Mouse (Mus musculus): Measurements from ENCODE around the gene Kng1.

The Kng1 gene

DNA sequence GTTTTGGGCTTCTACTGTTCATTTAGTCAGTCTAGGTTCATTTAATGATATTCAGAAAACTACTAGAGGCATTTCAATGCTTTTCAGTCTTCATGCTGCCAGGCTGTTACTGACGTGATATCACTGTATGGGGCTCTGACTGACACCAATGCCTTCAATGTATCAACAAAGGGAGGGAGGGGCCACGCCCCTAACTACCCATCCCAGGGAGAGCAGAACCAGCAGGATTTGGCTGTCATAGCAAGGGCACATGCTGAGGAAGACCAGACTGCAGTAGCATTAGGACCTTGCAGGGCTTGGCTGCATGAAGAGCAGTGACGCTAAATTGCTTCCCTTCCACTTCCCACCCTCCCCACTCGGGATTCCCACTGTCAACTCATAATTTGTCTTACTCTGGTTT lies 59.5 kb downstream of the Kng1 start:
- DNase-seq = no peak

DNA sequence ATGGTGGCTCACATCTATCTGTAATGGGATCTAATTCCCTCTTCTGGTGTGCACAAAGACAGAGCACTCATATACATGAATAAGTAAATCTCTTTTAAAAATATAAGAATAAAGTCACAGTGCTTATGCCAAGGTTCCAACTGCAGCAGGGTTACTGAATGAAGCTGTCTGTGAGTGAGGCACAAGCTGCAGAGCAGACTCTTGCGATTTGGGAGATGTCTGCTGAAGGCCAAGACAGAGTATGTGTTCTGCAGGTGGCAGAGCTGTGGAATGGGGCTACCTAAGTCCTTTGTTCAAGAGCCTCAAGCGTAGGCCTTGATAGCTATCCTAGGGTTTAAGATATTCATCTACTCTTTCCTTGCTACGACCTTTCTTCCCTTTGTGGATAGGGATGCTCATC lies 64.8 kb downstream of the Kng1 start:
- no peak for DNase-seq

DNA sequence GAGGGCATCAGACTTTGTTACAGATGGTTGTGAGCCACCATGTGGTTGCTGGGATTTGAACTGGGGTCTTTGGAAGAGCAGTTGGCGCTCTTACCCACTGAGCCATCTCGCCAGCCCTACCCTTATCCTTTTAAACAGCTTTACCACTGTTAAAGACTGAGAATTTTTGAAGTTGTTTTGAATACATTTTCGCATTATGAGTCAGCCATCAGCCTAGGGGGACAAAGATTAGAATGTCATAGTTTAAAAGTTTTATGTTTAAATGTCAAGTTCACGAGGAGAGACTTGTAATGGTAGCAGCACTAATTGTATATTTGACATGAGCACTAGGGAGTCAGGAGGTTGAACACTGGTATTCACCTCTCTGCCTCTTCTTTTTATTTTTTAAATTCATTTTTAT lies 65.4 kb downstream of the Kng1 start:
- DNase-seq = no peak

DNA sequence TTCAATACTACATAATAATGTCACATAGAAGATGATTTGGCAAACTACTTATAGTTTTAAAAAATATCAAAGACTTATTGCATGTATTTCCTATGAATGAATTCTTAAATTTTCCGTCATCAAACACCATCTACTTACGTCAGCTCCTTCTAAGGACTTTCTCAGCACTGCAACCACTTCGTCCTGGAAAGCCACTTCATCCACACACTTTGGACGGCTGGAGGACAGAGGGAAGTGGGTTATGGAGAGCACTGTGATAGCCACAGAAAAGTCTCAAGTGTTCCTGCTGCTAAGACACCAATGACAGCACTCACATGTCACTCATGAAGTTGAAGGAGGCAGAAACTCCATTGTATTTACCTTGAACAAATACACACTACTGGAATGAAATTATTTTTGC lies 66.7 kb downstream of the Kng1 start:
- DNase-seq = no peak

DNA sequence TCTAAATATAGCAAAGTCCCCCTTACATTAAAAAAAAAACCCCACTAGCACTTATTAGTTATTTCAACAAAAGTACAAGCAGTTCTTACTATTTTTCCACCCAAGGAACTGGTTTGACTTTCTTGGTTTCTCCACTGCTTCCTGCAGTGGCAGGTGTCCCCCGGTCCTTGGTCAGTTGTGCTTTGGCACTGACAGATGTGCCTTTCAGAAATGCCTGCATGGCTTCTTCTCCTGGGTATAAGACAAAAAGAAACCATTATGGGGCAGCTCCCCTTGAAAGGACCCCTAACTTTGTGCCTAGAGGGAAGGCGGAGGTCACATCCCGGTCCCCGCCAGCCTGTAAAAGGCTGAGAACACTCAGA lies 69.6 kb downstream of the Kng1 start:
- DNase-seq = no peak

DNA sequence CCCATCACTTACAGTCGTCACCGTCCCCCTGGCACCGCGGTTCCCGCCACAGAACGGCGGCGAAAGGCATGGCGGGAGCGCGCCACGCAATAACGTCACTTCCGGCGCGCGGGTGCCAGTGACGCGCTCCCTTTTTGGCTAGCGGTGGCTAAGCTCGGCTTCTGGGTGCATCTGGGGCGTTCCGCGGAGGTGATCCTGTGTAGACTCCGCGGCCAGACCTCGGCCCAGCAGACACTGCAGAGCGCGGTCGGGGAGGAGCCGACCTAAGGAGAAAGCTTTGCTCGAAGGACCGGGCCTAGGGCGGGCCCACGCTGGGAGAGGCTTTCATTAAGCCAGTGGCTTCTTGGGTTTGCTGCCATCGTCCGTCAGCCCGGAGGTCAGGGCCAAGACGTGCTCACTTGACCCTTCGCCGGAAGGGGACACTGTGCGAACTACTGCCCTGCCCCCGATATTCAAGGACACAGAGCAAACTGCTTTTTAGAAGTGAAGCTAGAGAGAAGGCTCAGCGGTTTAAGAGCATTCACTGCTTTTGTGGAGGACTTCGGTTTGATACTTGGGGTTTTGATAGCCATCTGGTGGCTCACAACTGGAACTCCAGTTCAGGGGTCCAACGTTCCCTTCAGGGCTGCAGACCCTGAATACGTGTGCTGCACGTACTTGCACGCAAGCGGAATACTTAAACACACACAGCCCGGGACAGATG lies 70.2 kb downstream of the Kng1 start, which contains the start of gene Rfc4:
TSS of gene Rfc4 (minus strand) at position 65 of the 703 bp plus-strand sequence.
- peak; percentile 81 to 83 for DNase-seq

DNA sequence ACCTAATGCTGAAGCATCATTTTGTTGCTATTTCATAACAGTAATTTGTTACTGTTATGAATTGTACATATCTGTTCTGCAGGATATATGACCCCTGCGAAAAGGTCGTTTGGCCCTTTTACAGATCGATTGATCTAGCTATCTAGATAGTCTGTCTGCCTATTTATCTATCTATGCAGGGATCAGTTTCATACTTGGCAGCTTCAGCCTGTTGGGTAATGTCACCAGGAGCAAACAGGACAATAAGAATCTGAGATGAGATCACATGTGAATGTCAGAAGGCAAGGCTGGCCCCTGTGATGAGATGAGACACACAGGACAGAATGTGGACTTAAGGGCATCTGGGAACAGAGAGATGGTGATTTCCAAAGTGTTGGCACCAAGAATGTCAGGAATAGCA lies 72.6 kb downstream of the Kng1 start:
- DNase-seq = no peak
